Mouse (Mus musculus) cerebellum, adult 2 months (tissue): ENCODE data around the gene Cacnb3.

Experiments used
- CTCF ChIP-seq: fragments of 200-500 bp; IDR thresholded peaks from 2 replicates; pipeline ENCODE4 v1.5.1; 2011; ENCODE audit warnings: low read depth, mild to moderate bottlenecking, control low read depth, low read length, moderate library complexity, borderline replicate concordance; ENCODE audit not compliant: insufficient read depth
- POLR2A ChIP-seq: fragments of 200-500 bp; IDR thresholded peaks from 2 replicates; pipeline ENCODE4 v1.6.1; 2011; ENCODE audit warnings: low read length, control low read depth, borderline replicate concordance; ENCODE audit not compliant: insufficient read depth

DNA sequence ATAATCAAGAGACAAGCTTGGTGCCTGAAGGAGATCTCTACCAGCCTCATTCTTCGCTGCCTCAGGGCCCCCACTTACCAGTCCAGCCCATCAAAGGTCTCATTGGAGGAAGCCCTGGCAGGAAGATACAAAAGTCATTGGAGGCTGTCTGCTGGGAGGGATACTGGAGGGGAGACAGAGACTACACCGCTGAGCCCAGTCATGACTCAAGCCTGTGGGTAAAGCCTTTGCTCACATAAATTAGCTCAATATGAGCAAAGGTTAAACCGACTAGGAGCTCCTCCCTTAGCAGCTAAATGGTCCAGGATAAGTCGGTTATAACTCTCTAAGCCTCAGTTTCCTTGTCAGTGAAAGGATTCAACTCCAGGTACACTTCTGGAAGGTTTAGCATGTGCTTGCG lies 35.6 kb upstream of the Cacnb3 start:
- no peak for TF ChIP-seq CTCF
- TF ChIP-seq POLR2A, result no peak
